Mouse (Mus musculus) CH12.LX (cell line): ENCODE data around the gene Lrrc39. TPM values are rescaled to one million over a fixed set of nuclear protein-coding genes. Genes with fewer than 3 reads are reported as not detected.

Source experiments
- DNase-seq: peaks from one replicate; pipeline ENCODE4 v3.0.0-alpha.2; 2013; ENCODE audit errors: extremely low read depth
- H3K27ac ChIP-seq: 2 replicates; pipeline ENCODE4 v1.5.1; 2012; ENCODE audit warnings: low read depth, mild to moderate bottlenecking, control low read depth, moderate library complexity; ENCODE audit not compliant: insufficient read depth
- H3K27me3 ChIP-seq: replicated peaks from 2 replicates; pipeline ENCODE3; 2012; ENCODE audit warnings: inconsistent platforms
- H3K36me3 ChIP-seq, 2 experiments: replicated peaks in 1 of 2; 2 replicates each; pipeline versions ENCODE3 to v1.6.1; 2012; ENCODE audit warnings: inconsistent platforms in 1 of 2, low read length in 1 of 2, mild to moderate bottlenecking in 1 of 2, mixed read lengths in 1 of 2, moderate library complexity in 1 of 2; ENCODE audit not compliant: control insufficient read depth in 1 of 2, insufficient read depth in 1 of 2
- H3K4me1 ChIP-seq, 2 experiments: 2 replicates each; pipeline ENCODE4 v1.6.1; 2012; ENCODE audit warnings: inconsistent platforms in 1 of 2, moderate library complexity in 1 of 2; ENCODE audit not compliant: insufficient read depth in 2 of 2, control insufficient read depth in 1 of 2
- H3K4me2 ChIP-seq: 2 replicates; pipeline ENCODE4 v1.6.1; 2012; ENCODE audit warnings: low read depth, mild to moderate bottlenecking, control low read depth; ENCODE audit not compliant: poor library complexity, insufficient read depth, severe bottlenecking
- H3K4me3 ChIP-seq, 3 experiments: fragments of 150-350 bp in 1 of 3; sonication (generic) in 1 of 3; replicated peaks in 1 of 3; 2 replicates each; pipeline versions ENCODE3 to v1.5.1; 2011 to 2012; ENCODE audit warnings: low read depth in 2 of 3, low read length in 2 of 3, mild to moderate bottlenecking in 2 of 3, moderate library complexity in 2 of 3, control low read depth in 1 of 3, improper control_type of control experiment in 1 of 3, inconsistent platforms in 1 of 3, mixed read lengths in 1 of 3; ENCODE audit not compliant: poor library complexity in 1 of 3
- H3K79me2 ChIP-seq: replicated peaks from 2 replicates; pipeline ENCODE4 v1.6.1; 2012; ENCODE audit warnings: mild to moderate bottlenecking, moderate library complexity; ENCODE audit not compliant: control insufficient read depth, poor library complexity, insufficient read depth, severe bottlenecking; ENCODE audit errors: extremely low read depth
- H3K9ac ChIP-seq: 2 replicates; pipeline ENCODE4 v1.6.1; 2012; ENCODE audit warnings: low read depth, mild to moderate bottlenecking, control low read depth, moderate library complexity; ENCODE audit not compliant: insufficient read depth
- H3K9me3 ChIP-seq: replicated peaks from 2 replicates; pipeline ENCODE3; 2012; ENCODE audit warnings: low read length, inconsistent platforms, mixed read lengths
- BHLHE40 ChIP-seq: IDR thresholded peaks from 2 replicates; pipeline ENCODE4 v1.6.1; 2011; ENCODE audit warnings: mild to moderate bottlenecking, low read depth, low read length, improper control_type of control experiment
- CHD1 ChIP-seq: IDR thresholded peaks from 2 replicates; pipeline ENCODE4 v1.6.1; 2012; ENCODE audit warnings: low read depth, low read length, improper control_type of control experiment, inconsistent platforms
- CTCF ChIP-seq, 2 experiments: IDR thresholded peaks in 1 of 2; conservative IDR thresholded peaks in 1 of 2; 2 replicates each; pipeline ENCODE4 v1.5.1; 2011 to 2012; ENCODE audit warnings: low read depth in 2 of 2, low read length in 2 of 2, improper control_type of control experiment in 1 of 2, inconsistent platforms in 1 of 2, mild to moderate bottlenecking in 1 of 2, moderate library complexity in 1 of 2
- E2F4 ChIP-seq: IDR thresholded peaks from 2 replicates; pipeline ENCODE4 v1.6.1; 2011; ENCODE audit warnings: low read depth, low read length, improper control_type of control experiment; ENCODE audit not compliant: insufficient replicate concordance
- ELF1 ChIP-seq: IDR thresholded peaks from 2 replicates; pipeline ENCODE4 v1.6.1; 2014; ENCODE audit warnings: low read depth, mild to moderate bottlenecking, inconsistent platforms, low read length, improper control_type of control experiment
- GABPA ChIP-seq: IDR thresholded peaks from 2 replicates; pipeline ENCODE4 v1.6.1; 2012; ENCODE audit warnings: low read depth, low read length, improper control_type of control experiment, inconsistent platforms; ENCODE audit not compliant: insufficient replicate concordance
- HCFC1 ChIP-seq: IDR thresholded peaks from 2 replicates; pipeline ENCODE4 v1.6.1; 2012; ENCODE audit warnings: low read depth, mild to moderate bottlenecking, inconsistent platforms, low read length, improper control_type of control experiment
- MAFK ChIP-seq: IDR thresholded peaks from 2 replicates; pipeline ENCODE4 v1.6.1; 2011; ENCODE audit warnings: low read length, improper control_type of control experiment; ENCODE audit not compliant: insufficient replicate concordance
- MAX ChIP-seq: IDR thresholded peaks from 2 replicates; pipeline ENCODE4 v1.6.1; 2011; ENCODE audit warnings: low read length, improper control_type of control experiment
- MAZ ChIP-seq: IDR thresholded peaks from 2 replicates; pipeline ENCODE4 v1.6.1; 2012; ENCODE audit warnings: low read depth, mild to moderate bottlenecking, inconsistent platforms, low read length, improper control_type of control experiment, moderate library complexity
- MEF2A ChIP-seq: IDR thresholded peaks from 2 replicates; pipeline ENCODE4 v1.6.1; 2014; ENCODE audit warnings: low read depth, mild to moderate bottlenecking, inconsistent platforms, low read length, improper control_type of control experiment, borderline replicate concordance
- MXI1 ChIP-seq: IDR thresholded peaks from 2 replicates; pipeline ENCODE4 v1.6.1; 2011; ENCODE audit warnings: mild to moderate bottlenecking, low read depth, low read length, improper control_type of control experiment
- NRF1 ChIP-seq: IDR thresholded peaks from 2 replicates; pipeline ENCODE4 v1.6.1; 2014; ENCODE audit warnings: low read depth, mild to moderate bottlenecking, inconsistent platforms, low read length, improper control_type of control experiment, moderate library complexity
- POLR2A ChIP-seq: IDR thresholded peaks from 2 replicates; pipeline ENCODE4 v1.6.1; 2011; ENCODE audit warnings: low read depth, mild to moderate bottlenecking, improper control_type of control experiment, low read length
- POLR2AphosphoS2 ChIP-seq: IDR thresholded peaks from 2 replicates; pipeline ENCODE4 v1.6.1; 2011; ENCODE audit warnings: low read depth, low read length, improper control_type of control experiment
- RCOR1 ChIP-seq: conservative IDR thresholded peaks from 2 replicates; pipeline ENCODE4 v1.6.1; 2012; ENCODE audit warnings: low read depth, mild to moderate bottlenecking, inconsistent platforms, low read length, improper control_type of control experiment
- SIN3A ChIP-seq: IDR thresholded peaks from 2 replicates; pipeline ENCODE4 v1.6.1; 2012; ENCODE audit warnings: low read length, improper control_type of control experiment, inconsistent platforms
- SMC3 ChIP-seq: IDR thresholded peaks from 2 replicates; pipeline ENCODE4 v1.6.1; 2011; ENCODE audit warnings: low read depth, low read length, improper control_type of control experiment
- USF2 ChIP-seq: conservative IDR thresholded peaks from 2 replicates; pipeline ENCODE4 v1.6.1; 2011; ENCODE audit warnings: low read depth, low read length, improper control_type of control experiment
- ZC3H11A ChIP-seq: IDR thresholded peaks from 2 replicates; pipeline ENCODE4 v1.6.1; 2012; ENCODE audit warnings: low read depth, mild to moderate bottlenecking, inconsistent platforms, low read length, improper control_type of control experiment
- ZKSCAN1 ChIP-seq: IDR thresholded peaks from 2 replicates; pipeline ENCODE4 v1.6.1; 2012; ENCODE audit warnings: low read depth, inconsistent platforms, low read length, improper control_type of control experiment, borderline replicate concordance
- dilution Hi-C: fragments of 300-500 bp; cut with MboI; formaldehyde crosslinking; loops from 2 replicates; pipeline ENCODE4 v1.14.3; 2020; ENCODE audit warnings: low sequenced_read_pairs; ENCODE audit not compliant: extremely low pct_unique_long_range_greater_than_20kb, extremely low pct_ligation_motif_present
- in situ Hi-C: fragments of 300-500 bp; cut with MboI; formaldehyde crosslinking; loops from 3 replicates; pipeline ENCODE4 v1.14.3; 2019; ENCODE audit warnings: low sequenced_read_pairs, low pct_ligation_motif_present, low pct_unique_long_range_greater_than_20kb, mixed read lengths
- polyA plus RNA-seq: library from polyadenylated mRNA; unstranded; fragments of >175 nt; gene quantifications from 2 replicates; pipeline ENCODE4 v1.2.1, GENCODE M21; 2012; ENCODE audit warnings: low read depth; ENCODE audit not compliant: insufficient read length
- total RNA-seq, 2 experiments: library from RNA; depleted of rRNA; stranded (reverse); fragments of 300-350 nt in 1 of 2; fragments of >200 nt in 1 of 2; gene quantifications; 2 replicates each; pipeline ENCODE4 v1.2.3; 2012 to 2014

Lrrc39 gene
- total and polyA plus RNA-seq, 3 experiments = 0.42 to 0.69 TPM; not detected in 1

DNA sequence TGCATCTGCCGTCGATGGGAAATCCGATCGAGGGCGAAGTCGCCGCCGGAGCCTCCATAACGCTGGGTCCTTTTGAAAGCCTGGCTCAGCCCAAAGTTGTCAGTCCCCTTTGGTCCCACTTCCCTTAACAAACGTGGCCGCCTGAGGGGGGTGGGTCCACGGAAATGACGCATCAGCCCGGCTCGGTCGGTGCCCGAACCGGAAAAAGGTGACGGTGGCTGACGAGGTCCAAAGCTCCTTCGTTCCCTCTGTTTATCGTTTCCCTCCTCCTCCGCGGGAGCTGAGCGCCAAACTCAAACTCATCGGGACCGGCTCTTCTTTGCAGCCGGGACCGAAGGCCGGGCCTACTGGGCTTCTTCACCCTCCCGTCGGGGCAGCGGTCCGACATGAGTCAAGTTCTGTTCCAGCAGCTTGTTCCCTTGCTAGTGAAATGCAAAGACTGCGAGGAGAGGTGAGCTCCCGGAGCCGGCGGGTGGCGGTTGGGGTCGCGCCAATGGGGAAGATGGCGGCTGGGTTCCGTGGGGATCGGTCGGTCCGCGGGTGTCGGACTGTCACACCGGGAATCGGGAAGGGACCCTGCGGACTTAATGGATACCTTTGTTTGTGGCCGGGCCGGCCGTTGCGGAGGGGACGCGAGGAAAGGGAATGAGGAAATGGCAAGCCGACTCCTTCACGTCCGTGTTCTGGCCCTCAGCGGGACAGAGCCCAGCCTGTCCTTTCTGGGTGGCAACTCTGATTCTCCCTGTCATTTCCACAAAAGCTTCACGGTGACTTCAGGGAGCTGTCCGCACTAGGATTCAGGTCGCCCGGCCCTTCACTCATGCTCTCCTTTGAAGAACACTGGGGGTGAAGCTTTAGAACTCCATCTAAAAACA lies 32.2 kb downstream of the Lrrc39 start, which contains the start of gene Sass6 (continued):
- TF ChIP-seq ZC3H11A = no peak
- TF ChIP-seq NRF1 = peak; percentile 43
- TF ChIP-seq MAX = no peak
- peak; percentile 47; the same call in 1 of the 2 replicates for TF ChIP-seq MEF2A
- TF ChIP-seq USF2 = no peak
- peak; percentile 95 for TF ChIP-seq HCFC1
- no peak for TF ChIP-seq CHD1

DNA sequence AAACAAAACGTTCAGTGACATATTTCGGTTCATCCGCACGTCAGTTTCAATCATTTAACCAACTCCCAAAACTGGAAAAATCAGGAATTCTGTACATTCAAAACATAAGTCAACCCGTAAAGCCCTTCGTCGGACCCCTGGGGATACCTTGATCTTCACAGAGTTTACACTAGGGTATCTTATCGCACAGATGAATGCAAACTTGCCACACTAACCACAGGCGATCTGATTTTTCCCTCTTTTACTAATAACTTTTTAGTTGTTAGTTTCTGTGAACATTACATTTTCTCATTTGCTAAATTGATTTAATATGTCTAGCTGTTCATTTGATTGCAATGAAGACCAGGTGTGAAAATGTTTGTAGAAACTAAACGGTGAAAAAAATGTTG lies 32.8 kb downstream of the Lrrc39 start:
- peak overlapping the region; percentile 66 for H3K9ac ChIP-seq
- peak overlapping the region; percentile 79 for H3K4me2 ChIP-seq
- no peak for DNase-seq
- peak overlapping the region; percentile 67 to 91 (median 72) for H3K4me3 ChIP-seq
- dilution Hi-C loops = no loop called here
- H3K27ac ChIP-seq = no peak overlapping the region
- peaks cover 0 to 20% of the 10 kb centered on the region in 2 experiments; a peak in 2 of 4 replicates for H3K4me1 ChIP-seq
- H3K9me3 ChIP-seq = no peaks in the 10 kb centered on the region
- TF ChIP-seq ZKSCAN1 = no peak
- TF ChIP-seq RCOR1 = no peak
- TF ChIP-seq POLR2A = no peak
- no peak for TF ChIP-seq CTCF (conservative IDR thresholded peaks at IDR 0.05 in 1 of 2, IDR thresholded peaks at IDR 0.05 in 1 of 2; ENCODE audit: low read depth in 2 of 2, low read length in 2 of 2)
- TF ChIP-seq ZC3H11A = no peak
- no peak for TF ChIP-seq SMC3
- TF ChIP-seq ELF1 = no peak
- no peak for TF ChIP-seq NRF1
- no peak for TF ChIP-seq BHLHE40
- no peak for TF ChIP-seq GABPA
- no peak for TF ChIP-seq USF2
- TF ChIP-seq POLR2AphosphoS2 = no peak
- no peak for TF ChIP-seq MAX
- no peak for TF ChIP-seq MXI1
- TF ChIP-seq HCFC1 = no peak
- no peak for TF ChIP-seq MAFK
- no peak for TF ChIP-seq SIN3A
- TF ChIP-seq E2F4 = no peak
- TF ChIP-seq MAZ = no peak
- H3K27me3 ChIP-seq = no peaks in the 10 kb centered on the region
- peaks cover 8 to 36% of the 10 kb centered on the region in 2 experiments for H3K36me3 ChIP-seq
- H3K79me2 ChIP-seq = peaks cover 33% of the 10 kb centered on the region
- in situ Hi-C loops = loop anchor here (10.0 to 25.0 kb wide), 2 partner anchors 139 to 258 kb away; no protein-coding TSS in a partner anchor
